Mouse (Mus musculus) intestine, postnatal 0 days (tissue): Measurements from ENCODE around the gene Dynlt1b. TPM values are rescaled to one million over a fixed set of nuclear protein-coding genes. Genes with fewer than 3 reads are reported as not detected.
"Not testable (repeated sequence)": the region's sequence is repeated elsewhere in the genome, so short reads cannot be mapped to it uniquely, and the experiment has no call there.

ENCODE experiments used
- ATAC-seq: fragments of 200-750 bp; cut with Nextera tagmentation; 2 replicates; pipeline ENCODE4 v1.8.0; 2017; ENCODE audit warnings: mild to moderate bottlenecking, moderate TSS enrichment, moderate library complexity
- H3K27ac ChIP-seq: fragments of 300-500 bp; sonication (generic); 2 replicates; pipeline ENCODE4 v1.5.1; 2014; ENCODE audit warnings: mild to moderate bottlenecking, low read depth, low read length, moderate library complexity
- H3K27me3 ChIP-seq: fragments of 300-500 bp; sonication (generic); replicated peaks from 2 replicates; pipeline ENCODE4 v1.6.1; 2014; ENCODE audit warnings: low read length, mixed read lengths; ENCODE audit not compliant: control insufficient read depth, insufficient read depth
- H3K36me3 ChIP-seq: fragments of 300-500 bp; sonication (generic); 2 replicates; pipeline ENCODE4 v1.6.1; 2014; ENCODE audit warnings: mild to moderate bottlenecking, moderate library complexity; ENCODE audit not compliant: control insufficient read depth, insufficient read depth
- H3K4me1 ChIP-seq: fragments of 300-500 bp; sonication (generic); replicated peaks from 2 replicates; pipeline ENCODE4 v1.6.1; 2014; ENCODE audit warnings: antibody characterized with exemption, low read length, mixed read lengths; ENCODE audit not compliant: control insufficient read depth, insufficient read depth
- H3K4me2 ChIP-seq: fragments of 300-500 bp; sonication (generic); replicated peaks from 2 replicates; pipeline ENCODE4 v1.6.1; 2014; ENCODE audit warnings: low read depth, mild to moderate bottlenecking, moderate library complexity
- H3K4me3 ChIP-seq: fragments of 300-500 bp; sonication (generic); 2 replicates; pipeline ENCODE4 v1.5.1; 2014; ENCODE audit warnings: low read depth, low read length
- H3K9ac ChIP-seq: fragments of 300-500 bp; sonication (generic); 2 replicates; pipeline ENCODE4 v1.6.1; 2014; ENCODE audit warnings: mild to moderate bottlenecking, low read depth, low read length
- H3K9me3 ChIP-seq: fragments of 300-500 bp; sonication (generic); 2 replicates; pipeline ENCODE4 v1.6.1; 2016; ENCODE audit warnings: mixed run types; ENCODE audit not compliant: control insufficient read depth
- CTCF ChIP-seq: sonication (generic); IDR thresholded peaks from 2 replicates; pipeline ENCODE4 v1.5.1; 2016; ENCODE audit warnings: low read depth, mild to moderate bottlenecking, control low read depth, antibody characterized with exemption, moderate library complexity
- WGBS: fragments of 180-500 bp; shearing (Covaris S2); extraction: QIAGEN DNeasy Blood & Tissue Kit; methylation state at CpG from one replicate; pipeline ENCODE4 v1.1.7; 2014; 5-methylcytosine and 5-hydroxymethylcytosine counted together
- polyA plus RNA-seq: library from polyadenylated mRNA; unstranded; fragments of >200 nt; fragmentation: Nextera tagmentation; extraction: Ambion mirVana; gene quantifications from 2 replicates; pipeline ENCODE4 v1.2.1, GENCODE M21; 2015

Gene Dynlt1b
- polyA plus RNA-seq, 1 experiment from 2014 or later: 769 TPM

DNA sequence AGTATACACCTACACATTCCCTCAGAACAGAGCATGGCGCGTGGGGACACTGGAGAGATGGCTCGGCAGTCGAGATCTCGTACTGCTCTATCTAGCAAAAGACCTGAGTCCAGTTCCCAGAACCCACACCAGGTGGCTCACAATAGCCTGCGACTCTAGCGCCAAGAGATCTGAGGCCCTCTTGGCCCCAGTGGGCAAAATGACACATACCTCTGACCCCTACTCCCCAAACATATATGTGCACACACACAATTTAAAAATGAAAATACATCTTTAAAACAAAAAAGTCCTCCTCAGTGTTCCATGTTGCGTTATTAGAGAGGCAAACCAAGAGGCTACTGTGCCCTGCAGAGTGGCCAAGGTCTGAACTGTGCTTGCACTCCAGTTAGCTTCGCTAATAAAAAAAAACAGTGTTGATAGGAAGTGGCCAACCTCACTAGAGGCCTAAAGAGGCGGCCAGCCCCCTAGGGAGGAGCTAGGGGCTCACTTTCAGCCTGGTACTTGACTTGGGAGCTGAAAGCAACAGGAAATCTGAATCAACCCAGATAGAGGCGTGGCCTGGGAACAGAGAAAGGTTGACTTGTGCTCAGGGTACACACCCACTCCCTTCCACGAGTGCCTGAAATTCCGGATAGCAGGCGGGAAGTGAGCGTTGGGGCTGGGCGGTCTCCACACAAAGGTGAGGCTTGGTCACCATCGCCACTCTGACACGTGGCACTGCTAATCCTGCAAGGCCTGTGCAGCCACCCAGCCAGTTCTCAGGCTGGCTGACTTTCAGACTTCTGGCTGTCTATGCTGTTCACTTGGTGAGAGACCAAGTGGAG is 37.9 kb downstream of the Dynlt1b start:
- peak; percentile 84 for ATAC-seq
- H3K9me3 ChIP-seq, H3K9ac ChIP-seq, H3K36me3 ChIP-seq, H3K4me1 ChIP-seq, H3K4me3 ChIP-seq, H3K27me3 ChIP-seq: not testable (repeated sequence)
- 32% methylated on average over 16 of the region's 18 CpGs for WGBS
- peak overlapping the region; percentile 28; the same call in 1 of the 2 replicates for H3K27ac ChIP-seq
- peak; percentile 49 for TF ChIP-seq CTCF
- peak overlapping the region; percentile 37 for H3K4me2 ChIP-seq

DNA sequence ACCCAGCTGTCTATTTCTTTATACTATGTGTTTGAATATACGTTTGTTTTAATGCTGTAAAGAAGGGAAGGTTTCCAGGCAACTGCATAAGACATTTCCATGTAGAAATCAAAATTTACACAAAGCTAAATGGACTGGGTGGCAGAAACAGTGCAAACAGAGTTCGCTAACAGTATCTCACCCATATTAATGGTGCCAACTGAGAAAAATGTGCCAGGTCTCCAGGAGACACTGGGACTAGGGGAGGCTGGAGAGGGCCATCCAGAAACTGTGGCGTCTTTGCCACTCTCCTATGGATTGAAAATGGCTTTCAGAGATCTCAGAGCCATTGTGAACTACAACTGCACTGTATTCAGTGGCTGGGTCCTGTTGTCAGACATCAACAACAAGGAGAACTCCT is 40.1 kb downstream of the Dynlt1b start:
- not testable (repeated sequence) for H3K27me3 ChIP-seq, ATAC-seq, H3K9me3 ChIP-seq, H3K27ac ChIP-seq, H3K4me1 ChIP-seq, H3K4me2 ChIP-seq, H3K4me3 ChIP-seq, H3K9ac ChIP-seq, H3K36me3 ChIP-seq
- WGBS: 87% methylated on average over 1 of the region's 3 CpGs

DNA sequence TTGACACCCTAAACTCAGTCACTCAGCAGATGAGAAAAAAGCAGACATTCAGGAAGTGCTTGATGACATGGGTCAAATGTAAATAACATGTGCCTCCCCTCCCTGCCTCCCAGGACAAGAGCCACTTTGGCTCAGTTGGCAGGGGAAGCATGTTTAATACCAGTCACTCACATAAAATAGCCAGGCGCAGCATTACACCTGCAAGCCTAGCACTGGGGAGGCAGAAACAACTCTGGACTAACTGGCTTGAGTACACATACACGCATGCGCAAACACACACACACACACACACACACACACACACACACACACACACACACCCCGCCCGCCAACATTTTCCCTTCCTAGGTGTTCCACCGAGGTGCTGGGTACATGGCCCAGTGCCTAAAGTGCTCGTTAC is 40.8 kb downstream of the Dynlt1b start:
- not testable (repeated sequence) for H3K27me3 ChIP-seq, H3K4me1 ChIP-seq, H3K36me3 ChIP-seq, H3K4me2 ChIP-seq, H3K27ac ChIP-seq, H3K4me3 ChIP-seq, H3K9me3 ChIP-seq, ATAC-seq, H3K9ac ChIP-seq
- 79% methylated on average over 5 of the region's 7 CpGs for WGBS

DNA sequence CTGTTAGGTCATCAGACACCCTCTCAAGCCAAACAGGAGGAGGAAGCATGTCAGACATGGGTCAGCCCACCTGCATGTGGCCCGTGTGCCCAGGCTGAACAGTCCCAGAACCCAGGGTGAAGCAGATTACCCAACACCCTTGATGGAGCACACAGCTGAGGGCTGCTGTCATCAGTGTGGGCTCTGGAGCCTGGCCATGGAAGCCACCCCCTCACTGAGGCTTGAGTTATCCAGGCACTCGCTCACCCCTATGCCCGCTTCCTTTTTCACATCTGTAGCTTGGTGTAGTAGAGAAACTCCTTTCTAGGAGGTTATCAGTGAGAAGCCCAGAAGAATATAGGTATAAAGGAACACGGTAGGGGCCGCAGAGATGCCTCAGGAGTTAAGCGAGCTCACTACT is 45.4 kb downstream of the Dynlt1b start:
- not testable (repeated sequence) for H3K9me3 ChIP-seq, H3K9ac ChIP-seq, H3K4me1 ChIP-seq, H3K27me3 ChIP-seq, ATAC-seq, H3K27ac ChIP-seq, H3K36me3 ChIP-seq, H3K4me3 ChIP-seq
- 92% methylated on average over 6 of the region's 6 CpGs for WGBS
- H3K4me2 ChIP-seq: peak overlapping the region; percentile 95

DNA sequence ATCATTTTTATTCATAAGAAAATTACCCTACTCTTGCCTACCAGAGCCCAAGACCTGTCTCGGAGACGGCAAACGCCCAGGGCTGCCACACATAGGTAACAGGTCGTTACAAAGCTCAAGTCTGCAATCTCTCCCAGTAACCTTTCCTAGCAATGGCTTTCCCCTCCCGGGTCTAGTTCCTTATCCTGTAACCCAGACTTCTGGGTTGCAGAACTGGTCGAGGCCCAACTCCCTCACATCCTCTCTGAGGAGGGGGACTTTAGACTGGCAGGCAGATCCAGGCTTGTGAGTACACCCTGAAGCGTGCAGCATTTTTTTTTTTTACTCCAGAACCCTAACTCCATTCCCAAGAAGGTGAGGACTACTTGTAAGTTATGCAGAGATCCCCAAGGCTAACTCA is 46.0 kb downstream of the Dynlt1b start:
- Histone ChIP-seq H3K4me2 (peak overlapping the region; percentile 95), H3K4me3 (peak overlapping the region; percentile 80)
- not testable (repeated sequence) for ATAC-seq, H3K4me1 ChIP-seq, H3K27ac ChIP-seq, H3K27me3 ChIP-seq, H3K36me3 ChIP-seq, H3K9ac ChIP-seq, H3K9me3 ChIP-seq
- WGBS: 48% methylated on average over 6 of the region's 7 CpGs

DNA sequence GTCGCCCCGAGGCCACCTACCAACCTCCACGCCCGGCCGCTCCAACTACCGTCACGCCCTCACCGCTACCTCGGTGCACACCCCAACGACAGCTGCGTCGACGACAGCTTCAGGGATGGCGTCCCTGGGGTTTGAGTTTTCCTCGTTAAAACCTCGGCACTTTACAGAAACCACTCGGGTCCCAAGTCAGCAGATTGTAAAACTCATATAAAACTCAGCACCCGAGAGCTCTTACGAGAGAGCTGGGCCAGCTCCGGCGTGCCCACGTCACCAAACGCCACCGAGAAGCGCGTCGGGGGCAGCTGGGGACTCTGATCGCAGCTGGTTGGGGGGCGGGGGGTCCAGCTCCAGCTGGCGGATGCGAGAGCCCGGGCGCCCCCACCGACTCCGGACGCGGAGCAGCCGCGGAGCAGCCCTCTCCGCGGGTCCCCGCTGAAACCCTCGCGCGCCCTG is 46.6 kb downstream of the Dynlt1b start:
- H3K27ac ChIP-seq: peak overlapping the region; percentile 62; the same call in 1 of the 2 replicates

DNA sequence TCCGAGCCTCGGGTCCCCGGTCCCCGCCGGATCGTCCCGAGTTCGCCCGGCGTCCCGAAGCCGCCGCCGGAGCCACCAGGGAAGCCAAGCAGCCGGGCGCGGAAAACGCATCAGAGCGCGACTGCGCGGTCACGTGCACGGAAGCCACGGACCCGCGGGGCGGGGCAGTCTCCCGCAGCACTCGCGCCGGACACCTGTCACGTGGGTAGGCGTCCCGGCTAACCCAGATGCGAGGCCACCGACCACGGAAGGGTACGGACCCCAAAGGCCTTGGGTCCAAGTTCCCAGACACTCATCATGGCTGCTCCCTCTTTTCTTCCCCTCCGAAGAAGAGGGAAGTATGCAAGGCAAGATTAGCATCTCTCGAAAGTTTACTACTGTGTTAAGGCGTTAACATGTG is 47.1 kb downstream of the Dynlt1b start:
- H3K4me1 ChIP-seq, H3K9me3 ChIP-seq, H3K27me3 ChIP-seq, H3K36me3 ChIP-seq: not testable (repeated sequence)
- Histone ChIP-seq H3K9ac (peak overlapping the region; percentile 89), H3K4me2 (peak overlapping the region; percentile 95), H3K4me3 (peak overlapping the region; percentile 80), H3K27ac (peak overlapping the region; percentile 62; the same call in 1 of the 2 replicates)
- ATAC-seq: peak; percentile 73
- WGBS: under 1% methylated on average over 34 of the region's 42 CpGs

More for the DNA sequence above, 46.6 kb downstream of the Dynlt1b start:
- H3K4me3 ChIP-seq: peak overlapping the region; percentile 80
- H3K4me2 ChIP-seq: peak overlapping the region; percentile 95
- peak; percentile 50 for ATAC-seq
- not testable (repeated sequence) for H3K27me3 ChIP-seq, H3K36me3 ChIP-seq, H3K4me1 ChIP-seq, H3K9me3 ChIP-seq
- under 1% methylated on average over 45 of the region's 45 CpGs for WGBS
- peak overlapping the region; percentile 89 for H3K9ac ChIP-seq

DNA sequence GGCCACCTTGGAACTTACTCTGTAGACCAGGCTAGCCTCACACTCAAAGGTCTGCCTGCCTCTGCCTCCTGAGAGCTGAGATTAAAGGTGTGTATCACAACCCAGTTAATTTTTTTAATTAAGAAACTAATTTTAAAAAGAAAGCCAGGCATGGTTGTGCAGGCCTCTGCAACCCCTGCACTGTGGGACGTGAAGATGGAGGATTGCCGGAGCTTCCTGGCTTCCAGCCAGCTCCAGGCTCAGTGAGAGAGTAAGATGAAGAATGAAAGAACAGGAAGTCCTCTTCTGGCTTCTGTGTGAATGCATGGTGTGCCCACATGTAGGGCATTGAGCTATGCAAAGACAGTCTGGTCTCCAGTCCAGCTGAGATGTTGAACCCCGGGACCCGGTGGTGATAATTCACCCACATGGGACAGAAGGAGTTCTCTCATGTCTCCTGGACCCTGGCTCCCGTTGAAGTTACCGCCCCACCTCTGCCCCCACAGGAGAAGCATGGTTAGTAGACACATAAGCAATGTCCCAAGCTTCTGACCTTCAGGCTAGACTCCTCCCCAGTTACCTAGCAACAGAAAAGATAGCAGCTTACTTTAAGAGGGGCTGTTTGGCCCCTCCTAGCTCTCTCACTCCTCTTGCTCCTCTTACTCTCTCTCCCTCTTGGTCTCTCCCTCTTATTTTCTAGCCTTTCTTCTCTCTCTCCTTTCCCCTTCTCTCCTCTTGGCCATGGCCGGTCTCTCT is 51.1 kb downstream of the Dynlt1b start:
- 35% methylated on average over 4 of the region's 7 CpGs for WGBS
- not testable (repeated sequence) for H3K27me3 ChIP-seq, H3K36me3 ChIP-seq, H3K4me1 ChIP-seq, H3K4me3 ChIP-seq, ATAC-seq, H3K9ac ChIP-seq, H3K9me3 ChIP-seq, H3K4me2 ChIP-seq, H3K27ac ChIP-seq

DNA sequence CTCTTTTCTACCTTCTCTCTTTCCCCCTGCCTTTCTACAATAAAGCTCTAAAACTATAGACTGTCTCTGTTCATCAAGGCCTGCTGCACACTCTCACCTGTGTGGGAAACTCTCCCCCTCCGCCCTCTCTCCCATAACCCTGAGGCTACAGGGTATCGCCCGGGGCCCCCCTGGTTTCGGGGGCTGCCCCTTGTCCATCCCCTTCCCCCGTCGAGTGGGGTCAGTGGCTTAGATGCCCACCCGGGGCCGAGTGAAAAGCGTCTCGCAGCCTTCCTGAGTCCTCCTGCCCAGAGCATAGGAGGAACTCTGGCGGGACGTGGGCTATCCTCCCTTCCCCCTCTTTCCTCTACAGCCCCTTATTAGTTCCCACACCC is 51.7 kb downstream of the Dynlt1b start:
- not testable (repeated sequence) for H3K4me1 ChIP-seq, H3K4me3 ChIP-seq, H3K27ac ChIP-seq, H3K9me3 ChIP-seq, ATAC-seq, H3K36me3 ChIP-seq, H3K27me3 ChIP-seq, H3K4me2 ChIP-seq, H3K9ac ChIP-seq
- 90% methylated on average over 12 of the region's 12 CpGs for WGBS
